Mouse (Mus musculus): ENCODE measurements around the gene Akap13. TPM values are rescaled to one million over a fixed set of nuclear protein-coding genes. Genes with fewer than 3 reads are reported as not detected.

The Akap13 gene
- total and polyA plus RNA-seq, 2 experiments from 2014 or later, result 34.2 to 113 TPM

DNA sequence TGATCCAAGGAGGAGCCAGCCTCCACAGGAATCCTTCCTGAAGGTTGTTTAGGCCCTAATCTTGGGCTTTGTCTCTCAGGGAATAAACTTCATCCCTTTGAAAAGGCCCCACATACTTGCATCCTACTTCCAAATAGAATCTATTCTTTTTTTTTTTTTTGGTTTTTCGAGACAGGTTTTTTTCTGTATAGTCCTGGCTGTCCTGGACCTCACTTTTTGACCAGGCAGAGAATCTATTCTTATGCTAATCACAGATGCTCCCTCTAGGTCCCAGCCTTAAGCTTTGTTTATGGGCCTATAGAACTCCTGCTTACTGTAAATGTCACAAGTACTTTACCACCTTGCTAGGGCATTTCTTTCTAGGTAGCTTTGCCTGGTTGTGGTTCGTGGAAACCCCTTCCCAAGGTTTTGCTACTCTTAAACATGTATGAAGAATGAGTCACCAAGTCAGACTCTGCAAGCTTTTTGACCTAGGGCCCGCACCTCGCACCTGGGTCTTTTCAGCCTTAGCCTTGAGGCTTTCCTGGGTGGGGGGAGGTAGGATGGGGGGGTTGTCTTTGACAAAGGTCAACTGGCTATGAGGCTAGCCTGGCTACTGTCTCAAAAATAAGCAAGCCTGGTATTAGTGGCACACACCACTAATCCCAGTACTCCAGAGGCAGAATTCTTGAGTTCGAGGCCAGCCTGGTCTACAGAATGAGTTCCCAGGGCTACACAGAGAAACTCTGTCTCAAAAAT lies 346.5 kb downstream of the Akap13 start:
- Histone ChIP-seq H3K4me3 (ENCODE audit: low read depth, low read length) (no peak overlapping the region), H3K9me3 (replicated peaks; ENCODE audit: control insufficient read depth, low read length) (no peaks in the 10 kb centered on the region), H3K36me3 (replicated peaks; ENCODE audit: control insufficient read depth, insufficient read depth, low read length) (no peaks in the 10 kb centered on the region), H3K9ac (replicated peaks; ENCODE audit: low read depth, low read length) (no peak overlapping the region), H3K4me1 (ENCODE audit: control insufficient read depth, insufficient read depth) (peaks cover 9% of the 10 kb centered on the region; the same call in 1 of the 2 replicates), H3K27me3 (ENCODE audit: control insufficient read depth, insufficient read depth, low read length) (no peaks in the 10 kb centered on the region), H3K4me2 (ENCODE audit: low read depth, low read length) (no peak overlapping the region), H3K27ac (ENCODE audit: low read depth) (no peak overlapping the region)
- no peak for TF ChIP-seq EP300 (IDR thresholded peaks at IDR 0.05; ENCODE audit: low read depth)
- no peak for TF ChIP-seq CTCF (IDR thresholded peaks at IDR 0.05; ENCODE audit: low read depth)
- DNase-seq (ENCODE audit: low spot score) (no peak), ATAC-seq (ENCODE audit: insufficient read depth, low read depth) (no peak)
- WGBS, result 83% methylated on average over 5 of the region's 5 CpGs

DNA sequence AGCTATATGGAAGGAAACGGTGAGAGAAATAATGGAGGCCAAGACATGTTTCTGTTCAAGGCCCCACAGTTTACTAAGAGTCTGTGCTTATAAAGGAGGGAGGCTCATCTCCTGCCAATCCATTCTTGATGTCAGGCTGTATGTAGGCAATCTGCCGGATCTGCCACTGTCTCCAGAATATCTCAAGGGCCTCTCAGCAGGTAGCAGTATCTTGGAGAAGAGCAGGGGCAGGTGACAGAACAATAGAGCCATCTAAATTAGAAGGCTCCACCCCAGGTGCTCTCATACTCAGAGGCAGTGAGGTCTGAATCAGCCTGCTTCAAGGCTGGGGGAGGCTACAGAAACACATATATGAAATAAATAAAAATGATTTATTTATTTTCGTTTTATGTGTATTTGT lies 347.6 kb downstream of the Akap13 start:
- H3K9ac ChIP-seq (replicated peaks; ENCODE audit: low read depth, low read length), result no peak overlapping the region
- peaks cover 9% of the 10 kb centered on the region; the same call in 1 of the 2 replicates for H3K4me1 ChIP-seq (ENCODE audit: control insufficient read depth, insufficient read depth)
- DNase-seq (ENCODE audit: low spot score) (no peak), ATAC-seq (ENCODE audit: insufficient read depth, low read depth) (no peak)
- H3K9me3 ChIP-seq (replicated peaks; ENCODE audit: control insufficient read depth, low read length), result no peaks in the 10 kb centered on the region
- H3K27me3 ChIP-seq (ENCODE audit: control insufficient read depth, insufficient read depth, low read length), result no peaks in the 10 kb centered on the region
- whole genome bisulfite sequencing, result 76% methylated on average over 3 of the region's 3 CpGs
- no peak overlapping the region for H3K4me3 ChIP-seq (ENCODE audit: low read depth, low read length)
- TF ChIP-seq EP300 (IDR thresholded peaks at IDR 0.05; ENCODE audit: low read depth) (no peak), CTCF (IDR thresholded peaks at IDR 0.05; ENCODE audit: low read depth) (no peak)
- H3K36me3 ChIP-seq (replicated peaks; ENCODE audit: control insufficient read depth, insufficient read depth, low read length), result no peaks in the 10 kb centered on the region
- H3K27ac ChIP-seq (ENCODE audit: low read depth), result no peak overlapping the region
- H3K4me2 ChIP-seq (ENCODE audit: low read depth, low read length), result no peak overlapping the region

Small RNA genes within 50 kb of the gene (microRNA-seq; reads per million reads assigned to microRNA genes)
- gene Gm23251, result not detected

Other genes with a start within 250 kb of the Akap13 start
- 0.73 and 2.2 TPM in 2 replicates for gene Sv2b, start 146.3 kb upstream of the Akap13 start, total RNA-seq (2014; rRNA removed; ENCODE audit: low replicate concordance)
- gene Sv2b, start 146.3 kb upstream of the Akap13 start, polyA plus RNA-seq (2015; fragmentation: Nextera tagmentation; extraction: Ambion mirVana), result 0.12 and 0.23 TPM in 2 replicates

All from heart, postnatal 0 days (tissue).